Mouse (Mus musculus): ENCODE data around the gene Zfp282.
"Not testable (repeated sequence)": the region's sequence is repeated elsewhere in the genome, so short reads cannot be mapped to it uniquely, and the experiment has no call there.

The Zfp282 gene

GRCm38 (mm10) chr6:47877058-47877457 is at the start of gene Zfp282:
Zfp282 (plus strand) TSS chr6:47877204.
- DNase-seq (ENCODE audit: low spot score), result no peak

- DNase-seq (ENCODE audit: low spot score), result no peak
Observed at GRCm38 (mm10) chr6:47827462-47827861, 49.5 kb upstream of the Zfp282 start.

GRCm38 (mm10) chr6:47828950-47829349 is 48.1 kb upstream of the Zfp282 start:
- no peak for DNase-seq (ENCODE audit: low spot score)

GRCm38 (mm10) chr6:47830104-47831078 is 46.6 kb upstream of the Zfp282 start, which contains the start of gene Zfp786:
Zfp786 (minus strand) TSS chr6:47830867.
- peak; percentile 88 for DNase-seq (ENCODE audit: low spot score)

GRCm38 (mm10) chr6:47832220-47832619 is 44.8 kb upstream of the Zfp282 start:
- no peak for DNase-seq (ENCODE audit: low spot score)

GRCm38 (mm10) chr6:47835482-47835983 is 41.5 kb upstream of the Zfp282 start, which contains the start of gene Zfp398:
Zfp398 (plus strand) TSS chr6:47835661.
- peak; percentile 97 for DNase-seq (ENCODE audit: low spot score)

GRCm38 (mm10) chr6:47835984-47836521 is 41.0 kb upstream of the Zfp282 start:
- DNase-seq (ENCODE audit: low spot score), result peak; percentile 25

- no peak for DNase-seq (ENCODE audit: low spot score)
Observed at GRCm38 (mm10) chr6:47837630-47838029, 39.4 kb upstream of the Zfp282 start.

GRCm38 (mm10) chr6:47841077-47841476 is 35.9 kb upstream of the Zfp282 start:
- no peak for DNase-seq (ENCODE audit: low spot score)

GRCm38 (mm10) chr6:47841831-47842230 is 35.2 kb upstream of the Zfp282 start:
- no peak for DNase-seq (ENCODE audit: low spot score)

GRCm38 (mm10) chr6:47842337-47842736 is 34.7 kb upstream of the Zfp282 start:
- DNase-seq (ENCODE audit: low spot score), result no peak

- DNase-seq (ENCODE audit: low spot score), result no peak
Observed at GRCm38 (mm10) chr6:47845779-47846178, 31.2 kb upstream of the Zfp282 start.

GRCm38 (mm10) chr6:47857241-47857640 is 19.8 kb upstream of the Zfp282 start:
- no peak for DNase-seq (ENCODE audit: low spot score)

- DNase-seq (ENCODE audit: low spot score), result not testable (repeated sequence)
Observed at GRCm38 (mm10) chr6:47857729-47858128, 19.3 kb upstream of the Zfp282 start.

GRCm38 (mm10) chr6:47872266-47872665 is 4.7 kb upstream of the Zfp282 start:
- DNase-seq (ENCODE audit: low spot score), result no peak

GRCm38 (mm10) chr6:47877461-47878132 is 593 bp downstream of the Zfp282 start:
- peak; percentile 86 for DNase-seq (ENCODE audit: low spot score)

- DNase-seq (ENCODE audit: low spot score), result no peak
Observed at GRCm38 (mm10) chr6:47878133-47878514, 1.1 kb downstream of the Zfp282 start.

GRCm38 (mm10) chr6:47878593-47878992 is 1.6 kb downstream of the Zfp282 start:
- no peak for DNase-seq (ENCODE audit: low spot score)

GRCm38 (mm10) chr6:47879049-47879716 is 2.2 kb downstream of the Zfp282 start:
- no peak for DNase-seq (ENCODE audit: low spot score)

- DNase-seq (ENCODE audit: low spot score), result no peak
Observed at GRCm38 (mm10) chr6:47880166-47880565, 3.2 kb downstream of the Zfp282 start.

- no peak for DNase-seq (ENCODE audit: low spot score)
Observed at GRCm38 (mm10) chr6:47888812-47889383, 11.9 kb downstream of the Zfp282 start.
